Mouse (Mus musculus): ENCODE measurements around the gene Sumo2.
"Not testable (repeated sequence)": the region's sequence is repeated elsewhere in the genome, so short reads cannot be mapped to it uniquely, and the experiment has no call there.

The Sumo2 gene

DNA sequence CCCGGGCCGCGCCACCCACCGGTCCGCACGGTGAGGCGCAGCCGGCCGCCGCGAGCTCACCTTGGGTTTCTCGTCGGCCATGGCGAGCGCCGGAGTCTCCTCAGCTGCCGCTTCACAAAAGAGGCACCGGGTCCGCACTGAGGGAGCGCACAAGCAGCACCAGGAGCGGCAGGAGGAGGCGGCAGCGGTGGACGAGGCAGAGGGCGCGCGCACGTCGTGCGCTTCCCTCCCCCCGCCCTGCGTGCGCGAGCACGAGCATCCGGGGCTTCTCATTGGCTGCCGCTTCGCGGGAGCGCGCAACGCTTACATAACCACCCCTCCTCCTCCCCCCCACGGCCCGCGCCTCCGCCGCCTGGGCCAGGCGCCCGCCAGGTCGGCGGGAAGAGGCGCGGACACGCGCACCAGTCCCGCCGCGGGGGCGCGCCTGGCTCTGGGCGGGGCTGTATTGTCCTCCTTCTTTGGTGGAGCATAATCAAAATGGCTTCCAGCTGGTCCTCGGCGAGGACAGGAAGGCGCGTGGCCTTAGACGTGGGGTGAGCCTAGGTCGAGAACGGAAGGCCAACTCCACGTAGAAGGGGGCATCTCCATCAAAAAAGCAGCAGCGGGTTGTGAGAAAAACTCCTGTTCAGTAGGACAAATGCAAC is at the start of gene Sumo2:
Sumo2 (minus strand) TSS at position 239 of the 644 bp plus-strand sequence.
- in situ Hi-C loops (cut with MboI; ENCODE audit: low pct_unique_long_range_greater_than_20kb in 1 of 2, low sequenced_read_pairs in 2 of 2, unreplicated experiment in 1 of 2): no loop called here

- in situ Hi-C loops (cut with MboI; ENCODE audit: low pct_unique_long_range_greater_than_20kb in 1 of 2, low sequenced_read_pairs in 2 of 2, unreplicated experiment in 1 of 2): no loop called here
These were observed 49.6 kb upstream of the Sumo2 start for GRCm38 (mm10) chr11:115585573-115586100.

DNA sequence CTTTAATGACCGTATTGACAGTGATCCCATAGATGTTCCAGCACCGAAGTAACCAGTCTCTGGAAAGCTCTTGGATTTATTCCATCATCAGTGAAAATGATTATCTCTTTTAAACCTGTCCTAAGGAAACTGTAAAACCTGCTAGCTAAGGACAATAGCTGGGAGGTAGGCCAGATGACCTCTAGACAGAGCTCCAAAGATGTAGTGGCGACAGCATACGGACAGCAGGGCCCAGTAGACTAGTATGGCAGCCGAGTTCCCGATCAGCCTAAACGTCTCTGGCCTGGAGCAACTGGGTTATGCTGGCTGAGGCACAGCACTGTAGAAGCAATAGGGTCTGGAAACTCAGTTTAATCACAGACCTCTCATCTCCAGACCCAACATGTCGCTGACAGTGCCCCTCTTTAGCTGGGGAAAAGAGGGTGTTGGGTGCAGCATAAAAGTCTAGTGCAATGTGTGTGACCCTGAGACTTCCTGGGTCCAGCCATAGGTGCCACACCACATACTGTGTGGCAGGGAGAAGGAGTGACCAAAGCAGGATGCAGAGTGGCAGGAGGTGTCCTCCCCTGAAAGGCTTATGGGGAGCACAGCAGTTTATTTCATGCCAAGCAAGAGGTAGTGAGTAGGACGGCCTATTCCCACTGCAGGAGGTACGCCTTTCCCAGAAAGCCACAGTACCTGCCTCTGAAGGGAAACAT is 48.4 kb upstream of the Sumo2 start:
- in situ Hi-C loops (cut with MboI; ENCODE audit: low pct_unique_long_range_greater_than_20kb in 1 of 2, low sequenced_read_pairs in 2 of 2, unreplicated experiment in 1 of 2): no loop called here

GRCm38 (mm10) chr11:115582913-115583606 is 47.0 kb upstream of the Sumo2 start:
- in situ Hi-C loops (cut with MboI; ENCODE audit: low pct_unique_long_range_greater_than_20kb in 1 of 2, low sequenced_read_pairs in 2 of 2, unreplicated experiment in 1 of 2): no loop called here

DNA sequence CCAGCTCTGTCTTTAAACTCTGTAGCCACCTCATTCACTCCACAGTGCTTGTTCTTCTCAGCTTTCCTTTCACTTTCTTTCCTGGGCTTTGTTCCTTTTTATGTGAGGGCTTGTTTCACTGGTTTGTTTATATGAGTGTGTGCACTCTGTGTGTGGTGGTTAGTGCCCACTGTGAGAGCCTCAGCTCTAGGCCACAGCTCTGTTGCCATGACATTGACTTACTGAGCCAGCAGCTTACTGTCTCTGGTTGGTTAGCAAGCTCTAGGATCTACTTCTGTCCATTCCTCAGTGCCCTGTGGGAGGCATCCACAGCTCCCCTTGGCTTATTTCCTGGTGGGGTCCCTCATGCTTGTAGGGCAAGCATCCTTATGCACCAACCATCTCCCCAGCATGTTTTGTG is 43.0 kb upstream of the Sumo2 start:
- in situ Hi-C loops (cut with MboI; ENCODE audit: low pct_unique_long_range_greater_than_20kb in 1 of 2, low sequenced_read_pairs in 2 of 2, unreplicated experiment in 1 of 2): no loop called here

GRCm38 (mm10) chr11:115564961-115565360 is 28.9 kb upstream of the Sumo2 start:
- in situ Hi-C loops (cut with MboI; ENCODE audit: low pct_unique_long_range_greater_than_20kb in 1 of 2, low sequenced_read_pairs in 2 of 2, unreplicated experiment in 1 of 2): no loop called here

DNA sequence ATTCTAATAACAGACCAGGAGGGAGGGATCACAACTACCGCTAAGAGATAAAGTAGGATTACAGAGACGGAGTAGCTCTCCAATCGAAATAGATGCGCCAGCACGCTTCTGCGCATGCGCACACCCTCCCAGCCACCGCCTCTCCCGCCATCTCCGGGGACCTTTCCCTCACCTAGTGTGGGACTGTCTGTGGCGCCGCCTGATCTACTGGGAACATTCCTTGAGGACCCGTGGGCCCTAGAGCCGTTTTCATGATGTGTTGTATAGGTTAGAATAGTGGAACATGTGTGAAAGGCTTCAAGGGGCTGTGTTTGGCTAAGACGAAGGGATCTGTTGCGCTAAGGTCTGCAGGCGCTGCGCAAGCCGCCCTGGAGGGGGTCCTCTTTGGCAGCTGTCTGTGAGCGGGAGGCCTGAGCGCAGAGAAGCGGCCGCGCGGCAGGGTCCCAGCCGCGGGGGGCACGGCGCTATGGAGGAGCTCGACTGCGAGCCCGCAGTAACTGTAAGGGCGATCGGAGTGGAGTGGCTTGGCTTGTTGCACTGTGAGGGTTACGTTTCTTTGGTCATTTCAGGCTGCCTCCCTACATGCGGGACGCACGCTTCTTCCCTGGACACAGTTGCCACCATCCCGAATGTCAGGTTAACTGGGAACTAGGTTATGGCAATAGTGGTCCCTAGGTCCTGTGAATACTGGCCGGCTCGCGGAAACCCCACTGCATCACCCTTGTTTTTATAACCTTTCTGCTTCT is 28.2 kb upstream of the Sumo2 start, which contains the start of gene Nup85:
Nup85 (plus strand) TSS at position 371 of the 746 bp plus-strand sequence.
- in situ Hi-C loops (cut with MboI; ENCODE audit: low pct_unique_long_range_greater_than_20kb in 1 of 2, low sequenced_read_pairs in 2 of 2, unreplicated experiment in 1 of 2): no loop called here

DNA sequence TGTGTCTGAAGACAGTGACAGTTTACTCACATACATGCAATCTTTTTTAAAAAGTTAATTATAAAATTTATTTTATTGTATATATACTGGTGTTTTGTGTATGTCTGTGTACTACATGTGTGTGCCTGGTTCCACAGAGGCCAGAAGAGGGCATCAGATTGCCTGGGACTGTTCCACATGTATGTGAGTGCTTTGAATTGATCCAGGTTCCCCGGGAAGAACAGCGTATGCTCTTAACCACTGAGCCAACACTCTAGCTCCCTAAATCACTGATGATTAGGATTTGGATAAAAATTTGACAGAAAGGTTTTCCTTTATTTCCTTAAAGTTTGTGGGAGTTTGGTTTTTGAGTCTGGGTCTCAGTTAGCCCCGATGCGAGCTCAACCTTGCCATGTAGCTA is 27.3 kb upstream of the Sumo2 start:
- in situ Hi-C loops (cut with MboI; ENCODE audit: low pct_unique_long_range_greater_than_20kb in 1 of 2, low sequenced_read_pairs in 2 of 2, unreplicated experiment in 1 of 2): no loop called here

DNA sequence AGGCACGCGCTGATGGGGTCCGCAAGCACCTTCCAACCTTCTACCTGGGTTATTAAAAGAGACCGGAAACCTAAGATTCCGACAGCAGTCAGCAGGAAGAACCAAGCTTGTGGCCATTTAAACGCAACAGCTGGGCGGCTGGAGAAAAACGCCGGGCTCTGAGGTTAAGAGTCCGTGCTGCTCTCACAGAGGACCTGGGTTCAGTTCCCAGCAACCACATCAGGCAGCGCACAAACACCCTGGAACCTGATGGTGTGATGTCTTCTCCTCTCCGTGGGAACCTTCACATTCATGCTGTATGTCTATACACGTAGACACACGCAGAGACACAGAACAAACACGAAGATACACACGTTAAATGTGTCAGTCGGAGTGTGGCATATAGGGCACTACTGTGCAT is 19.6 kb upstream of the Sumo2 start:
- in situ Hi-C loops (cut with MboI; ENCODE audit: low pct_unique_long_range_greater_than_20kb in 1 of 2, low sequenced_read_pairs in 2 of 2, unreplicated experiment in 1 of 2): no loop called here

- in situ Hi-C loops (cut with MboI; ENCODE audit: low pct_unique_long_range_greater_than_20kb in 1 of 2, low sequenced_read_pairs in 2 of 2, unreplicated experiment in 1 of 2): no loop called here
These were observed 16.7 kb upstream of the Sumo2 start for GRCm38 (mm10) chr11:115552783-115553182.

DNA sequence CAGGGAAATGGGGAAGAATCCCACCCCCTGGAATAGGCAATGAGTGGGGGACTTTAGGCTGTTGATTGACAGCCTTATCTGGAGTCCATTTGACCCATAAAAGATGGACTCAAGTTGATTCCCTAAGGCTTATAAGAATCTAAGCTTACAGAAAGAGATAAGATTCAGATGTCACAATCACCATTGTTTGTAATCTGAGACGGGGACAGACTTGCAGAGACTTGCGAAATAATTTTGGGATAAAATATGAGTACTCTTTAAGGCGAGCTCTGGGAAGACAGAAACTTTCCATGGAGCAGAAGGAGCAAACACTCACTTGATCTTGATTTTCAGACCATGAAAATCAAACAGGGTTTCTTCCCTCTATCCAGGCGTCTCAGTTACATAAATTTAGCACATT is 7.5 kb upstream of the Sumo2 start:
- in situ Hi-C loops (cut with MboI; ENCODE audit: low pct_unique_long_range_greater_than_20kb in 1 of 2, low sequenced_read_pairs in 2 of 2, unreplicated experiment in 1 of 2): no loop called here

DNA sequence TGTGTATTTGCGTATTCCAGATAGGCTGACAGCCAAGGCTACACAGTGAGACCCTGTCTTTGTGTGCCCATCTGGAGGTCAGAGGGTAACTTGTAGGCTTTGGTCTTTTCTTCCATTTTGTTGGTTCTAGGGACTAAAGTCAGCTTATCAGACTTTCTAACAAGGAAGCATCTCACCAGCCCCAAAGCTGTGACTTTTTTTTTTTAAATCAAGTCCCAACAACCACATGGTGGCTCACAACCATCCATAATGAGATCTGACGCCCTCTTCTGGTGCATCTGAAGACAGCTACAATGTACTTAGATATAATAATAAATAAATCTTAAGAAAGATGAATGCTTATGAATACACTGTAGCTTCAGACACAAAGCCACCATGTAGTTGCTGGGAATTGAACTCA is 2.0 kb upstream of the Sumo2 start:
- in situ Hi-C loops (cut with MboI; ENCODE audit: low pct_unique_long_range_greater_than_20kb in 1 of 2, low sequenced_read_pairs in 2 of 2, unreplicated experiment in 1 of 2): no loop called here

DNA sequence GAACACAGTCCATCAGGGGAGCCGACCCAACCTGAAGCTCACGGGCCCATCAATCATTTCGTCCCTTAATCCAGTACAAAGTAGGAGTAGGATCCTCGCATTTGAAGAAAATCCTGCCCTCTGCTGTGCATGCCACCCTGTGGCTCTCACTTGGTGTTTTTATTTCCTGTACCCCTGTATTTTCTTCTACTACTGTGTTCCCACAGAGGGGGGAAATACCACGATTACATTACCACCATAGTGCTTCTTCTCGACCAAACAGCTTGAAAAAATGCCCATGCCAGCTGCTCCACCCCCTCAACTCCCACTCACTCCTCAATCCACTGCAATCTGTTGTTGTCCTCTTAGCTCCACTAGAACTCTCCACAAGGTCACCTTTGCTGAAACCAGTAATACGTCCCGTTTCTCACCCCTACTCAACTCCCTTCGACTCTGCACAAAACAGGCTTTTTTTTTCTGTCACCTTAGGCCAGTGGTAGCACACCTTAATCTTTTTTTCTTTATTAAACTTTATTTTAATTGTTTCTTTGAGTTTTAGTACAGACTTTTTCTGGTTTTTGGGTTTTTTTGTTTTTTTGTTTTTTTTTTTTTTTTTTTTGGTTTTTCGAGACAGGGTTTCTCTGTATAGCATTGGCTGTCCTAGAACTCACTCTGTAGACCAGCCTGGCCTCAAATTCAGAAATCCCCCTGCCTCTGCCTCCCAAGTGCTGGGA is 936 bp upstream of the Sumo2 start:
- in situ Hi-C loops (cut with MboI; ENCODE audit: low pct_unique_long_range_greater_than_20kb in 1 of 2, low sequenced_read_pairs in 2 of 2, unreplicated experiment in 1 of 2): no loop called here

DNA sequence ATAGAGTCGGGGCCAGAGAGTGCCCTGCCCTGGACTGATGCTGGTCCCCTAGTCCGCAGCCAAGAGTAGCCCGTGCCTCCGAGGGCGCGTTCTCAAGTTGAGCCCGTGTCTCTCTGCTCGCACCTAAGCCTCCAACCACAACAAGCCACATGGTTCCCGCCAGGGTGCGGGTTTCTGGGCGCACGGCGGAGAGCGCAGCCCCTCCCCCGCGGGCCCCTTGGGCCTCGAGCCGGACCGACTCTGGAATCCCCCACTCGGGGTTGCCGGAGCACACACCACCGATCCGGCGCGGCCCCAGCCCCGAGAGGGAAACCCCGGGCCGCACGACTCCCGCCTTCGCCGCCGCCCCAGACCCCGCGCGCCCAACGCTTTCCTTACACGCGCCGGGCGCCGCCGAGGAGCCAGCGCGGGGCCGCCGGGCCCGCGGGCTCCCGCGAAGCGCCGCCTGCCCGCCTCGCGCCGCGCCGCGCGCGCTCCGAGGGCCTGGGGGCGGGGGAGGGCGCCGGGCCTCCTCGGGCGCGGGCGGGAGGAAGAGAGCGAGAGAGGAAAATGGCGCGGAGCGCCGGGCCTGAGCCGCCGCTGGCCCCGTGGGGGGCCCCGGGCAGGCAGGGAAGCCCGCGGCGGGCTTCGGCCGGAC is 557 bp downstream of the Sumo2 start:
- in situ Hi-C loops (cut with MboI; ENCODE audit: low pct_unique_long_range_greater_than_20kb in 1 of 2, low sequenced_read_pairs in 2 of 2, unreplicated experiment in 1 of 2): no loop called here

- in situ Hi-C loops (cut with MboI; ENCODE audit: low pct_unique_long_range_greater_than_20kb in 1 of 2, low sequenced_read_pairs in 2 of 2, unreplicated experiment in 1 of 2): no loop called here
These were observed 1.2 kb downstream of the Sumo2 start for GRCm38 (mm10) chr11:115534759-115535371.

- in situ Hi-C loops (cut with MboI; ENCODE audit: low pct_unique_long_range_greater_than_20kb in 1 of 2, low sequenced_read_pairs in 2 of 2, unreplicated experiment in 1 of 2): not testable (repeated sequence)
These were observed 9.6 kb downstream of the Sumo2 start for GRCm38 (mm10) chr11:115526446-115526845.

GRCm38 (mm10) chr11:115522703-115523102 is 13.4 kb downstream of the Sumo2 start:
- in situ Hi-C loops (cut with MboI; ENCODE audit: low pct_unique_long_range_greater_than_20kb in 1 of 2, low sequenced_read_pairs in 2 of 2, unreplicated experiment in 1 of 2): no loop called here
